Mouse (Mus musculus): ENCODE results near the gene Gm2035. TPM values are rescaled to one million over a fixed set of nuclear protein-coding genes. Genes with fewer than 3 reads are reported as not detected.
"Not testable (repeated sequence)": the region's sequence is repeated elsewhere in the genome, so short reads cannot be mapped to it uniquely, and the experiment has no call there.

The Gm2035 gene
- polyA plus RNA-seq (2015; fragmentation: Nextera tagmentation; extraction: Ambion mirVana) = not detected in 2 replicates

DNA sequence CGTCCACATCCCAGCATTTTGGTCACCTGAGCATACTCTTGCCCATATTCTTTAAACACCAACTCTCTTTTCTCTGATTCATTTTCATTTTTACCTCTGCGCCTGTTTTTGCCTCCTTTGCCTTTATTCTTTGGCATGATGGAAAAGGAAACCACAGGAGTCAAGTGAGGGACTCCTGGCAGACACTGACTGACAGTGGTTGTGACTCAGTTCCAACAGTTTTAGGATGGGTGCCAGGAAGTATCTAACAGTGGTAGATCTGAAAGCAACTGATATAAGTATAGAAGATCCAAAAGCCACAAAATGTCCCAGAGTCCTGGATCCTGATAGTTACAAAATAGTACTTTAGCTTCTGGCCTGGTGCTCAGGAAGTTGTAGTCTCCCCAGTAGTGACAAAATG lies at the start of gene Gm2035:
Gm2035 (minus strand) TSS at position 137 of the 400 bp plus-strand sequence.
- not testable (repeated sequence) for H3K4me1 ChIP-seq (replicated peaks); H3K9ac ChIP-seq; ATAC-seq; H3K27ac ChIP-seq; H3K4me3 ChIP-seq (replicated peaks); H3K4me2 ChIP-seq (replicated peaks); H3K36me3 ChIP-seq; H3K27me3 ChIP-seq (replicated peaks); H3K9me3 ChIP-seq
- 82% methylated on average over 2 of the region's 2 CpGs for WGBS

DNA sequence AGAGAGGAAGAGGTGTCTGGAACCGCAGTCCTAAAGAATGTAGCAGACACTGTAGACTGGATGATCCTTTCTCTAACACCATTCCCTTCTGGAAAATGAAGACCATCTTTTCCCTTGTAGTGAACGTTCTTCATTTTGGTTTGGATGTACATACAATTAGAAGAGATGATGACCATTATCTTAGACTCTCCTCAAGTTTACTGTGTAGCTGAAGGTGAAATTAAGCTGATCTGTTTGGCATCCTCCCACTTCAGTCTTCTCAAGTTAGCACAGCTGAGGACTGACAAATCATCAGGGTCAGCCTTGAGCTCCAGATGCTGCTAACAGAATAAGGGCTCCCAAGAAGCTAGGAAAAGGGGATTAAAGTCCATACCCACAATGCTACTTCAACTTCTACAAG lies 34.1 kb upstream of the Gm2035 start, which contains the start of gene Gm2042:
Gm2042 (plus strand) TSS at position 301 of the 400 bp plus-strand sequence.
- not testable (repeated sequence) for H3K9ac ChIP-seq; H3K27ac ChIP-seq; H3K9me3 ChIP-seq; H3K4me3 ChIP-seq (replicated peaks); ATAC-seq; H3K4me1 ChIP-seq (replicated peaks); H3K27me3 ChIP-seq (replicated peaks); H3K4me2 ChIP-seq (replicated peaks); H3K36me3 ChIP-seq
- WGBS = 85% methylated on average over 2 of the region's 2 CpGs

DNA sequence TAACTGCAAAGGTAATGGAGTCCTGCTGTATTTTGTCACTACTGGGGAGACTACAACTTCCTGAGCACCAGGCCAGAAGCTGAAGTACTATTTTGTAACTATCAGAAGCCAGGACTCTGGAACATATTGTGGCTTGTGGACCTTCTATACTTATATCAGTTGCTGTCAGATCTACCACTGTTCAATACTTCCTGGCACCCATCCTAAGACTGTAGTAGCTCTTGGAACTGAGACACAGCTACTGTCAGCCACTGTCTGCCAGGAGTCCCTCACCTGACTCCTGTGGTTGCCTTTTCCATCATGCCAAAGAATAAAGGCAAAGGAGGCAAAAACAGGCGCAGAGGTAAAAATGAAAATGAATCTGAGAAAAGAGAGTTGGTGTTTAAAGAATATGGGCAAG lies 24.6 kb downstream of the Gm2035 start, which contains the start of gene Gm2022:
Gm2022 (plus strand) TSS at position 301 of the 400 bp plus-strand sequence.
- H3K27me3 ChIP-seq (replicated peaks); ATAC-seq; H3K4me2 ChIP-seq (replicated peaks); H3K27ac ChIP-seq; H3K4me3 ChIP-seq (replicated peaks); H3K9ac ChIP-seq; H3K36me3 ChIP-seq; H3K4me1 ChIP-seq (replicated peaks); H3K9me3 ChIP-seq: not testable (repeated sequence)
- WGBS = 91% methylated on average over 1 of the region's 1 CpGs

DNA sequence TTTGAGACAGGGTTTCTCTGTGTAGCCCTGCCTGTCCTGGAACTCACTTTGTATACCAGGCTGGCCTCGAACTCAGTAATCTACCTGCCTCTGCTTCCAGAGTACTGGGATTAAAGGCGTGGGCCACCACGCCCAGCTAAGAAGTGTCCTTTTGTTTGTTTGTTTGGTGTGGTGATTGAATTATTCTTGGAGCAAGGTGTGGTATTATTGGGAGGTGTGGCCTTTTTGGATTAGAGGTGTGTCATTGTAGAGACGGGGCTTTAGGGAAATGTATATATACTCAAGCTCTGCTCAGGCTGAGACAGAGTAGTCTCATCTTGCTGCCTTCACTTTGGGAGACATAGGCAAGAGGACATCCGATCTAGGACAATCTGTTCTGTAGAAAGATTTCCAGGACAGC lies 45.9 kb downstream of the Gm2035 start, which contains the start of gene Gm2016:
Gm2016 (plus strand) TSS at position 301 of the 400 bp plus-strand sequence.
- not testable (repeated sequence) for H3K9ac ChIP-seq; H3K27me3 ChIP-seq (replicated peaks); ATAC-seq; H3K4me2 ChIP-seq (replicated peaks); H3K27ac ChIP-seq; H3K9me3 ChIP-seq; H3K36me3 ChIP-seq; H3K4me3 ChIP-seq (replicated peaks); H3K4me1 ChIP-seq (replicated peaks)
- WGBS = 79% methylated on average over 5 of the region's 5 CpGs

Other genes with a start within 250 kb of the Gm2035 start
- not detected in 2 replicates for gene Gm21319, start 144.1 kb downstream of the Gm2035 start, polyA plus RNA-seq (2015; fragmentation: Nextera tagmentation; extraction: Ambion mirVana)
- not detected in 2 replicates for gene Gm21936, start 124.3 kb downstream of the Gm2035 start, polyA plus RNA-seq (2015; fragmentation: Nextera tagmentation; extraction: Ambion mirVana)
- not detected in 2 replicates for gene BB287469, start 103.3 kb downstream of the Gm2035 start, polyA plus RNA-seq (2015; fragmentation: Nextera tagmentation; extraction: Ambion mirVana)
- not detected in 2 replicates for gene Gm2001, start 77.5 kb downstream of the Gm2035 start, polyA plus RNA-seq (2015; fragmentation: Nextera tagmentation; extraction: Ambion mirVana)
- not detected in 2 replicates for gene Gm2016, start 45.8 kb downstream of the Gm2035 start, polyA plus RNA-seq (2015; fragmentation: Nextera tagmentation; extraction: Ambion mirVana)
- gene Gm2022, start 24.5 kb downstream of the Gm2035 start, polyA plus RNA-seq (2015; fragmentation: Nextera tagmentation; extraction: Ambion mirVana) = not detected in 2 replicates
- not detected in 2 replicates for gene Gm2042, start 34.2 kb upstream of the Gm2035 start, polyA plus RNA-seq (2015; fragmentation: Nextera tagmentation; extraction: Ambion mirVana)
- not detected in 2 replicates for gene Gm2075, start 92.0 kb upstream of the Gm2035 start, polyA plus RNA-seq (2015; fragmentation: Nextera tagmentation; extraction: Ambion mirVana)
- not detected in 2 replicates for gene Gm6803, start 98.9 kb upstream of the Gm2035 start, polyA plus RNA-seq (2015; fragmentation: Nextera tagmentation; extraction: Ambion mirVana)
- gene Gm2056, start 107.1 kb upstream of the Gm2035 start, polyA plus RNA-seq (2015; fragmentation: Nextera tagmentation; extraction: Ambion mirVana) = not detected in 2 replicates
- gene Gm16368, start 163.8 kb upstream of the Gm2035 start, polyA plus RNA-seq (2015; fragmentation: Nextera tagmentation; extraction: Ambion mirVana) = not detected in 2 replicates